Mouse (Mus musculus): ENCODE data around the gene Chac1.
A peak's percentile ranks its signal among the peaks of the same experiment; 100 is the strongest.

Chac1 gene

GRCm38 (mm10) chr2:119327942-119328526 lies 23.0 kb upstream of the Chac1 start:
- DNase-seq (ENCODE audit: low read depth, low spot score) = no peak

- no peak for DNase-seq (ENCODE audit: low read depth, low spot score)
Measured at GRCm38 (mm10) chr2:119328546-119328945, 22.5 kb upstream of the Chac1 start.

GRCm38 (mm10) chr2:119329123-119329817 lies 21.8 kb upstream of the Chac1 start:
- DNase-seq (ENCODE audit: low read depth, low spot score) = no peak

- no peak for DNase-seq (ENCODE audit: low read depth, low spot score)
Measured at GRCm38 (mm10) chr2:119330795-119331194, 20.2 kb upstream of the Chac1 start.

- no peak for DNase-seq (ENCODE audit: low read depth, low spot score)
Measured at GRCm38 (mm10) chr2:119332177-119332661, 18.8 kb upstream of the Chac1 start.

- no peak for DNase-seq (ENCODE audit: low read depth, low spot score)
Measured at GRCm38 (mm10) chr2:119334135-119334534, 16.9 kb upstream of the Chac1 start.

- DNase-seq (ENCODE audit: low read depth, low spot score) = no peak
Measured at GRCm38 (mm10) chr2:119334964-119335525, 16.0 kb upstream of the Chac1 start.

GRCm38 (mm10) chr2:119335535-119335934 lies 15.5 kb upstream of the Chac1 start:
- DNase-seq (ENCODE audit: low read depth, low spot score) = no peak

- DNase-seq (ENCODE audit: low read depth, low spot score) = no peak
Measured at GRCm38 (mm10) chr2:119336002-119336401, 15.0 kb upstream of the Chac1 start.

- DNase-seq (ENCODE audit: low read depth, low spot score) = no peak
Measured at GRCm38 (mm10) chr2:119336470-119336869, 14.6 kb upstream of the Chac1 start.

GRCm38 (mm10) chr2:119337425-119338265 lies 13.4 kb upstream of the Chac1 start:
- peak; percentile 82 for DNase-seq (ENCODE audit: low read depth, low spot score)

- no peak for DNase-seq (ENCODE audit: low read depth, low spot score)
Measured at GRCm38 (mm10) chr2:119344537-119345138, 6.4 kb upstream of the Chac1 start.

- DNase-seq (ENCODE audit: low read depth, low spot score) = no peak
Measured at GRCm38 (mm10) chr2:119353707-119354106, 2.7 kb downstream of the Chac1 start.

- peak; percentile 97 for DNase-seq (ENCODE audit: low read depth, low spot score)
Measured at GRCm38 (mm10) chr2:119355089-119355488, 4.1 kb downstream of the Chac1 start.

GRCm38 (mm10) chr2:119355651-119356050 lies 4.6 kb downstream of the Chac1 start:
- peak; percentile 97 for DNase-seq (ENCODE audit: low read depth, low spot score)

- no peak for DNase-seq (ENCODE audit: low read depth, low spot score)
Measured at GRCm38 (mm10) chr2:119356310-119356709, 5.3 kb downstream of the Chac1 start.

- DNase-seq (ENCODE audit: low read depth, low spot score) = no peak
Measured at GRCm38 (mm10) chr2:119356805-119357204, 5.8 kb downstream of the Chac1 start.

GRCm38 (mm10) chr2:119358249-119358648 lies 7.2 kb downstream of the Chac1 start:
- no peak for DNase-seq (ENCODE audit: low read depth, low spot score)

- no peak for DNase-seq (ENCODE audit: low read depth, low spot score)
Measured at GRCm38 (mm10) chr2:119359721-119360291, 8.8 kb downstream of the Chac1 start.

GRCm38 (mm10) chr2:119364969-119365368 lies 13.9 kb downstream of the Chac1 start:
- DNase-seq (ENCODE audit: low read depth, low spot score) = peak; percentile 91

GRCm38 (mm10) chr2:119367346-119367745 lies 16.3 kb downstream of the Chac1 start:
- DNase-seq (ENCODE audit: low read depth, low spot score) = no peak
